Mouse (Mus musculus): ENCODE results near the gene Lsm4.

DNA sequence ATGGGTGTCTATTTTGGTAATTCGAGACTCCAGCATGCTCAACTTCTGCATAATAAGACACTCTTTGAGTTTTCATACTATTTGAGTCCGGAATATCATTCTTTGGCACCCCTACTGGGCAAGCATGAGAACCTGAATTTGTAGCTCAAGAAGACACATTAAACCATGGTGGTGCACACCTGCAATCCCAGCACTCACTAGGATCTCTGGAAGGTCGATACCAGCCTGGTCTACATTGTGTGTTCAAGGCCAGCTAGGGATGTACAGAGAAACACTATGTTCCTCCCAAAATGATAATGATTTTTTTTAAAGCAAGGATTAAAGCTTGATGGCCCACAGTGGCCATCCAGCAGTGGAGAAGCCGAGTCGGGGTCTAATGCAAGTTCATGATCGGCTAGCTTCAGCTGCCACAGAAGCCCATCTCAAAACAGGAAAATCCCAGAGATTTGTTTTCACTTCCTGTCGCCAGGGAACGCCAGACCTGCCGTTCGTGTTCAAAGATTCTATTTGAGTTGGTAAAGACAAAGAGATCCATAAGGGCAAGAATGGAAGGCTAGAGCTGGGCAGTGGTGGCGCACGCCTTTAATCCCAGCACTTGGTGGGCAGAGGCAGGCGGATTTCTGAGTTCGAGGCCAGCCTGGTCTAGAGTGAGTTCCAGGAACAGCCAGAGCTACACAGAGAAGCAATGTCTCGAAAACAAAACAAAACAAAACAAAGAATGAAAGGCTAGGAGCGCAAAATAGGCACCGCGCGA lies 546 bp upstream of the Lsm4 start:
- no peak for TF ChIP-seq MEF2A (IDR thresholded peaks at IDR 0.05; ENCODE audit: borderline replicate concordance, low read depth, low read length)
- TF ChIP-seq POLR2AphosphoS2 (IDR thresholded peaks at IDR 0.05; ENCODE audit: low read depth, low read length): no peak
- TF ChIP-seq EP300 (IDR thresholded peaks at IDR 0.05; ENCODE audit: low read length): no peak
- no peak for TF ChIP-seq POLR2A (IDR thresholded peaks at IDR 0.05; ENCODE audit: low read depth, low read length)
- TF ChIP-seq RCOR1 (conservative IDR thresholded peaks at IDR 0.05; ENCODE audit: low read depth, low read length): no peak
- TF ChIP-seq SMC3 (IDR thresholded peaks at IDR 0.05; ENCODE audit: low read depth, low read length): no peak
- TF ChIP-seq USF1 (IDR thresholded peaks at IDR 0.05; ENCODE audit: low read depth, low read length): no peak
- no peak for TF ChIP-seq USF2 (conservative IDR thresholded peaks at IDR 0.05; ENCODE audit: low read depth, low read length)
- TF ChIP-seq E2F4 (IDR thresholded peaks at IDR 0.05; ENCODE audit: insufficient replicate concordance, low read depth, low read length): no peak
